21 mouse cellular contexts compared by ENCODE assay signal in the genomic region with DNA sequence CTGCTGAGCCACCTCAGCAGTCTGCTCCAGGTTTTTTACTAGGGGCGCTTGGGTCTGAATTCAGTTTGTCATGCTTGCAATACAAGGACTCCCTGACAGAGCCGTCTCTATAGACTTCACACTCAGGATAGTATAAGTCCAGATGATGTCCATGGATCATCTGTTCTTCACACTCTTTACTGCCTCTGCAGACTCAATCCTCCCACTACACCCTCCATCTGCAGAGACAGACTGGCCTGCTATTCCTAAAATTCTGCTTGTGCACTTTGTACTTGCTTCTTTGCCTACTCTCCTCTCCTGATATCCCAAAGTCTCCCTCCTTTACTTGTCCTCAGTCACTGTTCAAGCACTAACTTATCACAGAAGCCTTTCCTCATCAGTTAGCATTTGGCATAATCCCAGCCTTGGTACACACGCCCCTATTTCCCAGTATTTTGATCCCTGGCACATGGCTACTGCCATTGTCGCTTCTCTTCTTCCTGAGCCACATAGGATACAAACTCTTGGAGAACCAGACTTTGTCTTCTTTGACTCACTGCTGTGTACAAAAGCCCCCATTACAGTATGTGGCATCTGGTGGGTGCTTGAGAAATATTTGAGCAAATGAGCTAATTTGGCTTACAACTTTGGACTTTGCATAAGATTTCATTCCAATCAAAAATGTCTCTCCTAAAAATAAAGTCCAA.
A peak's percentile ranks its signal among the peaks of the same experiment; 100 is the strongest.
DNase-seq lines count a peak whose midpoint lies in the region; ATAC-seq lines count a peak whose summit lies in the region.
"Had no signal": no experiment of that assay in that cellular context is flagged by ENCODE, and none has a peak within 500 bp of the region (broad histone marks: within the 10 kb centered on the region; RNA-seq: fewer than 3 reads in every experiment).

No protein-coding gene starts in this region.

- H3K9me3 ChIP-seq in neural tube, embryonic 12.5 days, result no peaks in the 10 kb centered on the region
- H3K9me3 ChIP-seq in forebrain, embryonic 14.5 days (replicated peaks; ENCODE audit: control insufficient read depth, low read length), result no peaks in the 10 kb centered on the region
- H3K9me3 ChIP-seq: embryonic facial prominence, embryonic 12.5 days; heart, embryonic 10.5 days; hindbrain, embryonic 12.5 days had no signal

- no peak overlapping the region for H3K27ac ChIP-seq in neural tube, embryonic 12.5 days
- no peak overlapping the region for H3K27ac ChIP-seq in forebrain, embryonic 14.5 days (ENCODE audit: low read depth, low read length)
- H3K27ac ChIP-seq: embryonic facial prominence, embryonic 12.5 days; heart, embryonic 10.5 days; hindbrain, embryonic 12.5 days had no signal

- WGBS in neural tube, embryonic 12.5 days, result 83% methylated on average over 4 of the region's 4 CpGs
- WGBS in forebrain, embryonic 14.5 days, result 43% methylated on average over 4 of the region's 4 CpGs

- no peaks in the 10 kb centered on the region for H3K36me3 ChIP-seq in neural tube, embryonic 12.5 days
- H3K36me3 ChIP-seq in forebrain, embryonic 14.5 days (ENCODE audit: control insufficient read depth, insufficient read depth, low read length), result no peaks in the 10 kb centered on the region
- H3K36me3 ChIP-seq: embryonic facial prominence, embryonic 12.5 days; heart, embryonic 10.5 days; hindbrain, embryonic 12.5 days had no signal

- H3K4me2 ChIP-seq in neural tube, embryonic 12.5 days (replicated peaks), result no peak overlapping the region
- H3K4me2 ChIP-seq in forebrain, embryonic 14.5 days (ENCODE audit: low read length), result no peak overlapping the region
- H3K4me2 ChIP-seq: embryonic facial prominence, embryonic 12.5 days; hindbrain, embryonic 12.5 days had no signal

- H3K9ac ChIP-seq in neural tube, embryonic 12.5 days, result no peak overlapping the region
- H3K9ac ChIP-seq in forebrain, embryonic 14.5 days (ENCODE audit: low read length), result no peak overlapping the region
- H3K9ac ChIP-seq: embryonic facial prominence, embryonic 12.5 days; hindbrain, embryonic 12.5 days had no signal

- no peaks in the 10 kb centered on the region for H3K27me3 ChIP-seq in neural tube, embryonic 12.5 days (replicated peaks)
- no peaks in the 10 kb centered on the region for H3K27me3 ChIP-seq in forebrain, embryonic 14.5 days (replicated peaks; ENCODE audit: control insufficient read depth, insufficient read depth, low read length)
- H3K27me3 ChIP-seq: CH12.LX; embryonic facial prominence, embryonic 12.5 days had no signal

- H3K4me1 ChIP-seq in neural tube, embryonic 12.5 days, result no peaks in the 10 kb centered on the region; the same call in 1 of the 2 replicates
- peaks cover 13% of the 10 kb centered on the region for H3K4me1 ChIP-seq in forebrain, embryonic 14.5 days (ENCODE audit: control insufficient read depth, insufficient read depth, low read length)
- H3K4me1 ChIP-seq: embryonic facial prominence, embryonic 12.5 days; heart, embryonic 10.5 days; hindbrain, embryonic 12.5 days had no signal

- ATAC-seq in frontal cortex, adult (ENCODE audit: low TSS enrichment), result peak; percentile 97
- 0 out of 2 replicates have a peak, but pooled peaks have one; percentile 13 for ATAC-seq in neural tube, embryonic 12.5 days (ENCODE audit: low FRiP score, low read depth)
- ATAC-seq in forebrain, embryonic 14.5 days, result peak; percentile 21; the same call in 1 of the 2 replicates
- ATAC-seq in inflammation-experienced regulatory T-cells, adult 6 months, result no peak
- ATAC-seq: activated CD4-positive, CD25-positive, alpha-beta regulatory T cell, adult 4 months; Patski had no signal

- DNase-seq in frontal cortex, postnatal 25 days (ENCODE audit: low spot score in 2 of 2), result no peak
- no peak for DNase-seq in neural tube, embryonic 10.5 days (ENCODE audit: extremely low spot score, low spot score)
- DNase-seq in forebrain, embryonic 14.5 days (ENCODE audit: low spot score), result peak; percentile 58
- peak; percentile 32 for DNase-seq in telencephalon, adult 2 months (ENCODE audit: low read depth, low spot score)
- DNase-seq: adrenal gland, postnatal 14 days; cerebellum, adult 11 months; cerebellum, adult 8-10 months; cerebellum, postnatal 25 days; heart, adult 18-20 months; heart, postnatal 10 days; heart, postnatal 4 days; kidney, adult 11 months had no signal

- H3K4me3 ChIP-seq in neural tube, embryonic 12.5 days, result no peak overlapping the region
- H3K4me3 ChIP-seq in forebrain, embryonic 14.5 days (ENCODE audit: low read depth, low read length), result no peak overlapping the region
- H3K4me3 ChIP-seq: embryonic facial prominence, embryonic 12.5 days; heart, embryonic 10.5 days; hindbrain, embryonic 12.5 days had no signal

Comparison
In these comparisons a context has a peak if more than half of its experiments do, and no peak if none do; other contexts are left out.
1. DNase-seq: peak in forebrain, embryonic 14.5 days (single experiment) and telencephalon, adult 2 months (single experiment); none in frontal cortex, postnatal 25 days (0 of 2) and neural tube, embryonic 10.5 days (single experiment).